Mouse (Mus musculus) liver, postnatal 0 days (tissue): ENCODE results near the gene Abl1. TPM values are rescaled to one million over a fixed set of nuclear protein-coding genes. Genes with fewer than 3 reads are reported as not detected.

ENCODE experiments used
- ATAC-seq: fragments of 200-750 bp; cut with Nextera tagmentation; 2 replicates; pipeline ENCODE4 v1.8.0; 2017; ENCODE audit warnings: mild to moderate bottlenecking, moderate library complexity
- DNase-seq: peaks from one replicate; pipeline ENCODE4 v3.0.0-alpha.2; 2016
- H3K27ac ChIP-seq: fragments of 300-500 bp; sonication (generic); 2 replicates; pipeline ENCODE4 v1.5.1; 2014; ENCODE audit warnings: antibody characterized with exemption, moderate library complexity, mild to moderate bottlenecking, low read depth
- H3K27me3 ChIP-seq: fragments of 300-500 bp; sonication (generic); 2 replicates; pipeline ENCODE4 v1.6.1; 2014; ENCODE audit warnings: low read length, control low read depth, mixed read lengths; ENCODE audit not compliant: insufficient read depth
- H3K36me3 ChIP-seq: fragments of 300-500 bp; sonication (generic); replicated peaks from 2 replicates; pipeline ENCODE4 v1.6.1; 2014; ENCODE audit warnings: mild to moderate bottlenecking, control low read depth, low read length, moderate library complexity, mixed read lengths; ENCODE audit not compliant: insufficient read depth
- H3K4me1 ChIP-seq: fragments of 300-500 bp; sonication (generic); 2 replicates; pipeline ENCODE4 v1.6.1; 2014; ENCODE audit warnings: antibody characterized with exemption, mild to moderate bottlenecking, control low read depth; ENCODE audit not compliant: insufficient read depth
- H3K4me2 ChIP-seq: fragments of 300-500 bp; sonication (generic); 2 replicates; pipeline ENCODE4 v1.6.1; 2014; ENCODE audit warnings: low read depth, mild to moderate bottlenecking, low read length, moderate library complexity, mixed read lengths
- H3K4me3 ChIP-seq: fragments of 300-500 bp; sonication (generic); 2 replicates; pipeline ENCODE4 v1.5.1; 2014; ENCODE audit warnings: low read depth, low read length
- H3K9ac ChIP-seq: fragments of 300-500 bp; sonication (generic); replicated peaks from 2 replicates; pipeline ENCODE4 v1.6.1; 2014; ENCODE audit warnings: mild to moderate bottlenecking, moderate library complexity
- H3K9me3 ChIP-seq: fragments of 300-500 bp; sonication (generic); 2 replicates; pipeline ENCODE4 v1.6.1; 2016; ENCODE audit warnings: mild to moderate bottlenecking, control low read depth, low read length, mixed read lengths
- CTCF ChIP-seq: sonication (generic); IDR thresholded peaks from 2 replicates; pipeline ENCODE4 v1.5.1; 2016; ENCODE audit warnings: antibody characterized with exemption, low read depth
- EP300 ChIP-seq: IDR thresholded peaks from 2 replicates; pipeline ENCODE4 v1.6.1; 2016; ENCODE audit warnings: antibody characterized with exemption, low read depth, mild to moderate bottlenecking
- WGBS: fragments of 180-500 bp; shearing (Covaris S2); extraction: QIAGEN DNeasy Blood & Tissue Kit; methylation state at CpG from one replicate; pipeline ENCODE4 v1.1.7; 2014; ENCODE audit not compliant: insufficient replicate concordance; 5-methylcytosine and 5-hydroxymethylcytosine counted together
- polyA plus RNA-seq: library from polyadenylated mRNA; unstranded; fragments of >200 nt; fragmentation: Nextera tagmentation; extraction: Ambion mirVana; gene quantifications from 2 replicates; pipeline ENCODE4 v1.2.1, GENCODE M21; 2015

Gene Abl1
- polyA plus RNA-seq, 1 experiment from 2014 or later: 4.1 TPM

DNA sequence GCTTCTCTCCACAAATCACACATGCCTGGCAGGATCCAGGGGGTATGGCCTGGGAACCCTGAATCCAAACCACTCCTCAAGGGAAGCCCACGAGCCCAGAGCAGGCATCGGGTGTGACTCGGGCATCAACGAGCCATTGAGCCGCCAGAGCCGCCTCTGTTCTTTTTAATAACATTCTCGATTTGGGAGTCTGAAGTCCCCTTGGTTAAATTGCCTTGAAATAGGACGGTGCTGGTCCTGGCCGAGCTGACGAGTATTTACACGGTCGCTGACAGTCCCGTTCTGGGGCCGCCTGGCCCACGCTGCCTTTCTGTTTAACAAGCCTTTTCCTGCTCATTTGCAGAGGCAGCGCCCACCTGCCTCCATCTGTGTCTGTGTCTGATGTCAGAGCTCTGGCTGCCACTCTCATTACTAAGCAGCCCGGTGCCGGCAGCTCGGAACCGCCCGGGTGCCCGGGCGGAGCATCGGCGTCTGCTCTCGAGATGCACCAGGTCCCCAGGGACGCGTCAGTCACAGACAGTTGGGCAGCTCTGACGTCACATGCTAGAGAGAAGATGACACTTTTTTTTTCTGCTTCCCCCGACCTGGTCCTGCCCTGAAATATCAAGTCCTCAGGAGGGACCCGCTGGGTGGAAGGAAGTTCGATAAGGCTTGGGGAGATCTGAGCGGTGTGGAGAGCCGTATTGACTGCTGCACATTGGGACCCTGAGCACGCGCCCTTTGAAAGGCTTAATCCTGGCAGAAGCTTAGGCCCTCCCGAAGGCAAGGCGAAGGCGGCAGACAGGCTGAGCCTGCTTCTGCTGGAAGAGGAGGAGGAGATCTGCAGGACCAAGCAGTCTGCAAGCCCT lies 134.6 kb downstream of the Abl1 start:
- Histone ChIP-seq H3K4me3 (no peak overlapping the region), H3K9ac (no peak overlapping the region), H3K36me3 (no peaks in the 10 kb centered on the region), H3K4me1 (peaks cover 9% of the 10 kb centered on the region), H3K9me3 (no peaks in the 10 kb centered on the region), H3K27ac (no peak overlapping the region), H3K27me3 (peaks cover 14% of the 10 kb centered on the region), H3K4me2 (peak overlapping the region; percentile 39)
- 16% methylated on average over 39 of the region's 39 CpGs for WGBS
- ATAC-seq: no peak
- peak; percentile 58 for DNase-seq
- TF ChIP-seq CTCF (no peak), EP300 (no peak)

GRCm38 (mm10) chr2:31823933-31824730 lies 136.0 kb downstream of the Abl1 start:
- Histone ChIP-seq H3K27ac (no peak overlapping the region), H3K9me3 (no peaks in the 10 kb centered on the region), H3K4me1 (peaks cover 9% of the 10 kb centered on the region), H3K4me2 (no peak overlapping the region), H3K27me3 (peaks cover 14% of the 10 kb centered on the region), H3K36me3 (no peaks in the 10 kb centered on the region), H3K9ac (no peak overlapping the region), H3K4me3 (no peak overlapping the region)
- 73% methylated on average over 12 of the region's 15 CpGs for WGBS
- no peak for ATAC-seq
- DNase-seq: peak; percentile 58
- TF ChIP-seq EP300 (no peak), CTCF (peak; percentile 62)

GRCm38 (mm10) chr2:31825469-31825911 lies 137.3 kb downstream of the Abl1 start:
- TF ChIP-seq EP300: no peak
- TF ChIP-seq CTCF: no peak
- Histone ChIP-seq H3K4me1 (peaks cover 9% of the 10 kb centered on the region), H3K27ac (no peak overlapping the region), H3K9ac (no peak overlapping the region), H3K9me3 (no peaks in the 10 kb centered on the region), H3K36me3 (no peaks in the 10 kb centered on the region), H3K4me3 (no peak overlapping the region), H3K4me2 (no peak overlapping the region), H3K27me3 (peaks cover 14% of the 10 kb centered on the region)
- DNase-seq (no peak), ATAC-seq (no peak)
- WGBS: 27% methylated on average over 16 of the region's 16 CpGs

DNA sequence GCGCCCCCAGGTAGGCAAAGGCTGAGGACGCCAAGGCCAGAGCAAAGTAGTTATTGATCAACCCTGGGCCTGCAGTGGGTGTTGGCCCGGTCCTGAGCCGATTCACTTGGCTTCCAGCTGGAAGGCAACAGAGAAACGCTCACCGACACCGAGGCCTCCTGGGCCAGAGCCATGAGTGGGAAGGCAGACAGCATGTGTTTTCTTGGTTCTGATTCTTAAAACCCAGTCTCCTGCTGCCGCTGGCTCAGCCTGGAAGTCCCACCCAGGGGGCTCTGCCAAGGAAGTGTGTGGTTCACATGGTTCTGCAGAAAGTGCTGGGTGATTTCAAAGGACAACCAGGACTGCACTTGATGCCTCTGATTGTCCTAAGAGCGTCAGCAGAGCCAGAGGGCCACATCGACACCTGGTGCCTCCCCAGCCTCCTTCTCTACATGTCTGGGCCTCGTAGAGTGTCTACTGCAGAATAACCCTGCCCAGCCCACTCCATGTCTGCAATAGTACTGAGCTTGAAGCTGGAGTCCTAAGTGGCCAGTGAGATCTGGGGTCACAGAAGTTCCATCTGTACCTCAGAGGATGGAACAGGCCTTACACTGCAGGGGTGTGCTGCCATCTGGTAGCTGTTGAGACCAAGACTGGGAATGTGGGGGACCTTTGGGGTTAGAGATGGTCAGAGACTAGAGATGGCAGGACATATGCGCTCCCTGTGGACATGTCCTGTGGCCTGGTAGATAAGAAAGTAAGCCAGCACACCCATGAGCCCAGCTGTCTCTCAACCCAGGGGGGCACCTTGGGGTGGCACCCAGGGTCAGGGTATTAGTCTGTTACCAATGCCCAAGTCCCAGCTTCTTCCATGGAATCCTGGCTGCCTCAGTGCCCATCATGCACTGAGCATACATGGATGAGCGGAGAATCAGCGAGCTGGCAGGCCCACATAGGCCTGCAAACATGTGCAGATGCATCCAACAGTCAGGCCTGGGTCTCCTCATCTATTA lies 138.2 kb downstream of the Abl1 start:
- Histone ChIP-seq H3K27ac (no peak overlapping the region), H3K27me3 (peaks cover 14% of the 10 kb centered on the region), H3K36me3 (no peaks in the 10 kb centered on the region), H3K4me1 (peaks cover 9% of the 10 kb centered on the region), H3K4me2 (no peak overlapping the region), H3K4me3 (no peak overlapping the region), H3K9me3 (no peaks in the 10 kb centered on the region), H3K9ac (no peak overlapping the region)
- WGBS: 66% methylated on average over 14 of the region's 14 CpGs
- DNase-seq: no peak
- TF ChIP-seq EP300: no peak
- TF ChIP-seq CTCF: no peak
- ATAC-seq: no peak

- Histone ChIP-seq H3K27ac (no peak overlapping the region), H3K9me3 (no peaks in the 10 kb centered on the region), H3K4me1 (peaks cover 9% of the 10 kb centered on the region), H3K4me3 (no peak overlapping the region), H3K4me2 (no peak overlapping the region), H3K27me3 (peaks cover 6% of the 10 kb centered on the region; the same call in 1 of the 2 replicates), H3K9ac (no peak overlapping the region), H3K36me3 (no peaks in the 10 kb centered on the region)
- WGBS: 53% methylated on average over 7 of the region's 7 CpGs
- no peak for ATAC-seq
- TF ChIP-seq EP300 (no peak), CTCF (no peak)
- DNase-seq: no peak
Measured at GRCm38 (mm10) chr2:31827877-31828276, 139.7 kb downstream of the Abl1 start.
